Mouse (Mus musculus) ES-Bruce4 (cell line): ENCODE results near the gene Spag17.

Source experiments
- CTCF ChIP-seq: IDR thresholded peaks from one replicate; pipeline ENCODE4 v1.8.1; 2011; ENCODE audit warnings: low read depth, low read length
- EP300 ChIP-seq: IDR thresholded peaks from 2 replicates; pipeline ENCODE4 v1.6.1; 2011; ENCODE audit warnings: low read depth, low read length; ENCODE audit not compliant: insufficient read depth
- POLR2A ChIP-seq: IDR thresholded peaks from one replicate; pipeline ENCODE4 v1.8.1; 2011; ENCODE audit warnings: low read length; ENCODE audit not compliant: insufficient read depth

- TF ChIP-seq POLR2A (no peak), EP300 (no peak), CTCF (no peak)
Measured at GRCm38 (mm10) chr3:100176031-100176430, 290.8 kb downstream of the Spag17 start.
